Mouse (Mus musculus) heart, embryonic 16.5 days (tissue): ENCODE results near the gene Glg1. TPM values are rescaled to one million over a fixed set of nuclear protein-coding genes. Genes with fewer than 3 reads are reported as not detected.
"Not testable (repeated sequence)": the region's sequence is repeated elsewhere in the genome, so short reads cannot be mapped to it uniquely, and the experiment has no call there.

ENCODE experiments used
- ATAC-seq: fragments of 200-750 bp; cut with Nextera tagmentation; replicated peaks from 2 replicates; pipeline ENCODE4 v1.8.0; 2017; ENCODE audit warnings: moderate number of reproducible peaks; ENCODE audit not compliant: insufficient read depth, low FRiP score; ENCODE audit errors: extremely low read depth
- H3K27ac ChIP-seq: fragments of 300-500 bp; sonication (generic); 2 replicates; pipeline ENCODE4 v1.5.1; 2014; ENCODE audit warnings: mild to moderate bottlenecking, low read length, control low read depth, moderate library complexity
- H3K27me3 ChIP-seq: fragments of 300-500 bp; sonication (generic); 2 replicates; pipeline ENCODE4 v1.6.1; 2014; ENCODE audit warnings: low read length, mixed read lengths; ENCODE audit not compliant: control insufficient read depth, insufficient read depth
- H3K36me3 ChIP-seq: fragments of 300-500 bp; sonication (generic); 2 replicates; pipeline ENCODE4 v1.6.1; 2014; ENCODE audit not compliant: control insufficient read depth, insufficient read depth
- H3K4me1 ChIP-seq: fragments of 300-500 bp; sonication (generic); 2 replicates; pipeline ENCODE4 v1.6.1; 2014; ENCODE audit warnings: low read length, mixed read lengths; ENCODE audit not compliant: control insufficient read depth, insufficient read depth
- H3K4me2 ChIP-seq: fragments of 300-500 bp; sonication (generic); 2 replicates; pipeline ENCODE4 v1.6.1; 2014; ENCODE audit warnings: low read depth, mild to moderate bottlenecking, control low read depth, low read length
- H3K4me3 ChIP-seq: fragments of 300-500 bp; sonication (generic); 2 replicates; pipeline ENCODE4 v1.5.1; 2014; ENCODE audit warnings: mild to moderate bottlenecking, control low read depth, low read length
- H3K9ac ChIP-seq: fragments of 300-500 bp; sonication (generic); 2 replicates; pipeline ENCODE4 v1.6.1; 2014; ENCODE audit warnings: low read length, control low read depth
- H3K9me3 ChIP-seq: fragments of 300-500 bp; sonication (generic); replicated peaks from 2 replicates; pipeline ENCODE4 v1.6.1; 2016; ENCODE audit warnings: low read length; ENCODE audit not compliant: control insufficient read depth
- WGBS: fragments of 180-500 bp; shearing (Covaris S2); extraction: QIAGEN DNeasy Blood & Tissue Kit; methylation state at CpG from one replicate; pipeline ENCODE4 v1.1.7; 2014; 5-methylcytosine and 5-hydroxymethylcytosine counted together
- polyA plus RNA-seq: library from polyadenylated mRNA; unstranded; fragments of >200 nt; fragmentation: Nextera tagmentation; extraction: Ambion mirVana; gene quantifications from 2 replicates; pipeline ENCODE4 v1.2.1, GENCODE M21; 2015

Glg1 gene
- polyA plus RNA-seq, 1 experiment from 2014 or later, result 55.7 TPM

- H3K36me3 ChIP-seq, result peaks cover 26% of the 10 kb centered on the region
- peaks cover 11% of the 10 kb centered on the region for H3K4me1 ChIP-seq
- H3K4me2 ChIP-seq, result peak overlapping the region; percentile 61; the same call in 1 of the 2 replicates
- no peak overlapping the region for H3K4me3 ChIP-seq
- H3K27ac ChIP-seq, result no peak overlapping the region
- peak overlapping the region; percentile 16; the same call in 1 of the 2 replicates for H3K9ac ChIP-seq
- H3K27me3 ChIP-seq, result no peaks in the 10 kb centered on the region
- WGBS, result 85% methylated on average over 1 of the region's 1 CpGs
- no peaks in the 10 kb centered on the region for H3K9me3 ChIP-seq
- ATAC-seq, result no peak
Observed at GRCm38 (mm10) chr8:111298011-111298410, 39.0 kb upstream of the Glg1 start.

GRCm38 (mm10) chr8:111291733-111292132, 32.7 kb upstream of the Glg1 start:
- Histone ChIP-seq H3K4me3 (no peak overlapping the region), H3K36me3 (peaks cover 53% of the 10 kb centered on the region), H3K4me2 (peak overlapping the region; percentile 38; the same call in 1 of the 2 replicates), H3K4me1 (peaks cover 9% of the 10 kb centered on the region; the same call in 1 of the 2 replicates), H3K9me3 (no peaks in the 10 kb centered on the region), H3K27ac (peak overlapping the region; percentile 94), H3K27me3 (no peaks in the 10 kb centered on the region), H3K9ac (no peak overlapping the region; the same call in 1 of the 2 replicates)
- ATAC-seq, result peak; percentile 56
- 43% methylated on average over 7 of the region's 7 CpGs for WGBS

- H3K36me3 ChIP-seq, result peaks cover 58% of the 10 kb centered on the region
- no peak for ATAC-seq
Observed at GRCm38 (mm10) chr8:111290586-111290985, 31.6 kb upstream of the Glg1 start.

GRCm38 (mm10) chr8:111285603-111286002, 26.6 kb upstream of the Glg1 start:
- 84% methylated on average over 4 of the region's 4 CpGs for WGBS
- ATAC-seq, result no peak
- Histone ChIP-seq H3K36me3 (peaks cover 64% of the 10 kb centered on the region), H3K4me2 (no peak overlapping the region), H3K9me3 (no peaks in the 10 kb centered on the region), H3K27me3 (no peaks in the 10 kb centered on the region), H3K4me1 (no peaks in the 10 kb centered on the region), H3K4me3 (no peak overlapping the region), H3K27ac (no peak overlapping the region), H3K9ac (no peak overlapping the region)

More at GRCm38 (mm10) chr8:111290586-111290985, 31.6 kb upstream of the Glg1 start:
- H3K4me3 ChIP-seq, result no peak overlapping the region
- H3K9me3 ChIP-seq, result no peaks in the 10 kb centered on the region
- no peaks in the 10 kb centered on the region for H3K27me3 ChIP-seq
- no peak overlapping the region for H3K9ac ChIP-seq
- WGBS, result 95% methylated on average over 7 of the region's 7 CpGs
- H3K4me1 ChIP-seq, result peaks cover 9% of the 10 kb centered on the region; the same call in 1 of the 2 replicates
- H3K4me2 ChIP-seq, result no peak overlapping the region
- no peak overlapping the region for H3K27ac ChIP-seq

- Histone ChIP-seq H3K9me3 (no peaks in the 10 kb centered on the region), H3K27ac (no peak overlapping the region), H3K27me3 (no peaks in the 10 kb centered on the region), H3K4me2 (no peak overlapping the region), H3K4me1 (no peaks in the 10 kb centered on the region), H3K36me3 (peaks cover 69% of the 10 kb centered on the region), H3K9ac (no peak overlapping the region), H3K4me3 (no peak overlapping the region)
- no peak for ATAC-seq
- 91% methylated on average over 3 of the region's 3 CpGs for WGBS
Observed at GRCm38 (mm10) chr8:111282093-111282492, 23.1 kb upstream of the Glg1 start.

GRCm38 (mm10) chr8:111268277-111268676, 9.3 kb upstream of the Glg1 start:
- H3K4me2 ChIP-seq, result no peak overlapping the region
- H3K9me3 ChIP-seq, result peaks cover 8% of the 10 kb centered on the region
- ATAC-seq, result no peak
- peaks cover 7% of the 10 kb centered on the region for H3K36me3 ChIP-seq
- H3K27me3 ChIP-seq, result no peaks in the 10 kb centered on the region
- H3K27ac ChIP-seq, result no peak overlapping the region
- H3K4me1 ChIP-seq, result no peaks in the 10 kb centered on the region
- WGBS, result 66% methylated on average over 2 of the region's 2 CpGs
- H3K4me3 ChIP-seq, result no peak overlapping the region
- no peak overlapping the region for H3K9ac ChIP-seq

GRCm38 (mm10) chr8:111266161-111266560, 7.1 kb upstream of the Glg1 start:
- not testable (repeated sequence) for H3K9me3 ChIP-seq, H3K36me3 ChIP-seq, H3K4me2 ChIP-seq, H3K27me3 ChIP-seq, H3K27ac ChIP-seq, H3K4me3 ChIP-seq, ATAC-seq, H3K9ac ChIP-seq
- H3K4me1 ChIP-seq, result peaks cover 11% of the 10 kb centered on the region; the same call in 1 of the 2 replicates
- WGBS, result 73% methylated on average over 7 of the region's 7 CpGs

GRCm38 (mm10) chr8:111264693-111265220, 5.7 kb upstream of the Glg1 start:
- no peak overlapping the region for H3K4me3 ChIP-seq
- H3K36me3 ChIP-seq, result no peaks in the 10 kb centered on the region
- H3K4me2 ChIP-seq, result no peak overlapping the region
- H3K27ac ChIP-seq, result no peak overlapping the region
- peaks cover 14% of the 10 kb centered on the region for H3K4me1 ChIP-seq
- no peaks in the 10 kb centered on the region for H3K27me3 ChIP-seq
- H3K9me3 ChIP-seq, result peaks cover 8% of the 10 kb centered on the region
- no peak overlapping the region for H3K9ac ChIP-seq
- 81% methylated on average over 2 of the region's 2 CpGs for WGBS
- ATAC-seq, result no peak

- H3K27ac ChIP-seq, result peak overlapping the region; percentile 88
- no peak; the same call in 1 of the 2 replicates for ATAC-seq
- H3K4me1 ChIP-seq, result peaks cover 24% of the 10 kb centered on the region
- H3K9ac ChIP-seq, result no peak overlapping the region
- H3K9me3 ChIP-seq, result peaks cover 5% of the 10 kb centered on the region; the same call in 1 of the 2 replicates
- no peaks in the 10 kb centered on the region for H3K27me3 ChIP-seq
- H3K36me3 ChIP-seq, result no peaks in the 10 kb centered on the region
- H3K4me2 ChIP-seq, result peak overlapping the region; percentile 6
- WGBS, result 25% methylated on average over 4 of the region's 4 CpGs
- no peak overlapping the region for H3K4me3 ChIP-seq
Observed at GRCm38 (mm10) chr8:111261981-111262381, 3.0 kb upstream of the Glg1 start.
